Mouse (Mus musculus) liver, embryonic 11.5 days (tissue): ENCODE measurements around the gene Il22ra1. TPM values are rescaled to one million over a fixed set of nuclear protein-coding genes. Genes with fewer than 3 reads are reported as not detected.
A peak's percentile ranks its signal among the peaks of the same experiment; 100 is the strongest.

ENCODE experiments used
- ATAC-seq: fragments of 200-750 bp; cut with Nextera tagmentation; replicated peaks from 2 replicates; pipeline ENCODE4 v1.8.0; 2017; ENCODE audit warnings: moderate number of reproducible peaks, mild to moderate bottlenecking, moderate TSS enrichment, moderate library complexity; ENCODE audit not compliant: low FRiP score
- DNase-seq: peaks from one replicate; pipeline ENCODE4 v3.0.0-alpha.2; 2017; ENCODE audit warnings: low spot score
- H3K27ac ChIP-seq: fragments of 300-500 bp; sonication (generic); 2 replicates; pipeline ENCODE4 v1.5.1; 2014; ENCODE audit warnings: mild to moderate bottlenecking, low read depth, low read length, control low read depth
- H3K27me3 ChIP-seq: fragments of 300-500 bp; sonication (generic); replicated peaks from 2 replicates; pipeline ENCODE4 v1.6.1; 2014; ENCODE audit warnings: low read length, mixed read lengths; ENCODE audit not compliant: control insufficient read depth, insufficient read depth
- H3K36me3 ChIP-seq: fragments of 300-500 bp; sonication (generic); 2 replicates; pipeline ENCODE4 v1.6.1; 2014; ENCODE audit warnings: mild to moderate bottlenecking, low read length, moderate library complexity, mixed read lengths; ENCODE audit not compliant: control insufficient read depth, insufficient read depth
- H3K4me1 ChIP-seq: fragments of 300-500 bp; sonication (generic); replicated peaks from 2 replicates; pipeline ENCODE4 v1.6.1; 2014; ENCODE audit warnings: low read length, mixed read lengths; ENCODE audit not compliant: control insufficient read depth, insufficient read depth
- H3K4me2 ChIP-seq: fragments of 300-500 bp; sonication (generic); 2 replicates; pipeline ENCODE4 v1.6.1; 2014; ENCODE audit warnings: mild to moderate bottlenecking, control low read depth, moderate library complexity
- H3K4me3 ChIP-seq: fragments of 300-500 bp; sonication (generic); 2 replicates; pipeline ENCODE4 v1.5.1; 2014; ENCODE audit warnings: low read depth, low read length, control low read depth
- H3K9ac ChIP-seq: fragments of 300-500 bp; sonication (generic); 2 replicates; pipeline ENCODE4 v1.6.1; 2014; ENCODE audit warnings: low read depth, low read length, control low read depth
- H3K9me3 ChIP-seq: fragments of 300-500 bp; sonication (generic); 2 replicates; pipeline ENCODE4 v1.6.1; 2016; ENCODE audit warnings: low read length, inconsistent platforms, mixed read lengths; ENCODE audit not compliant: control insufficient read depth
- WGBS: fragments of 180-500 bp; shearing (Covaris S2); extraction: QIAGEN DNeasy Blood & Tissue Kit; methylation state at CpG from one replicate; pipeline ENCODE4 v1.1.7; 2014; 5-methylcytosine and 5-hydroxymethylcytosine counted together
- polyA plus RNA-seq: library from polyadenylated mRNA; unstranded; fragments of >200 nt; fragmentation: Nextera tagmentation; extraction: Ambion mirVana; gene quantifications from 2 replicates; pipeline ENCODE4 v1.2.1, GENCODE M21; 2014

The Il22ra1 gene
- polyA plus RNA-seq: 0.10 and 0.49 TPM in 2 replicates

DNA sequence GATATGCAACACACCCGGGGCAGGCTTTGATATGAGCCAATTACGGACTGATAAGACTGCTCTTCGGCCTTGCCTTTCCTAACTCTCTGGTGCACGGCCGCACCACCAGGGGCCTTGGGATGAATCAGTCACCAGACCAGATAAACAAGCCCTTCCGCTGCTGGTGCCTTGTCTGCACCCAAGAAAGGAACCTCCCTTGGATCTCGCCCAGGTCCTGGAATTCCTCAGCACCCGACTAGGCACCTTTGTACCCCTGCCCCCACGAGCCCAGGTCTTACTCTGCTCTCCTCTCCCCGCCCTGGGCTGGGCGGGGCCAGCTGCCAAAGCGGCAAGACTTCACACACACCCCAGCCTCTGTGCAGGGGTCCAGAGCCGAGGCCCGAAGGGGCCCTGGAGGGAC, at the start of gene Il22ra1:
Gene Il22ra1 (plus strand): TSS at position 356 of the 400 bp plus-strand sequence.
- Histone ChIP-seq H3K27me3 (no peaks in the 10 kb centered on the region; the same call in 1 of the 2 replicates), H3K9me3 (peaks cover 3% of the 10 kb centered on the region; the same call in 1 of the 2 replicates), H3K27ac (no peak within 1 kb of the TSS), H3K4me3 (peak within 1 kb of the TSS; percentile 26), H3K4me1 (peaks cover 12% of the 10 kb centered on the region), H3K4me2 (peak within 1 kb of the TSS; percentile 64), H3K9ac (peak within 1 kb of the TSS; percentile 48; the same call in 1 of the 2 replicates), H3K36me3 (no peaks in the 10 kb centered on the region)
- 21% methylated on average over 14 of the region's 14 CpGs for WGBS
- DNase-seq: no peak
- peak; percentile 51; the same call in 1 of the 2 replicates for ATAC-seq

DNA sequence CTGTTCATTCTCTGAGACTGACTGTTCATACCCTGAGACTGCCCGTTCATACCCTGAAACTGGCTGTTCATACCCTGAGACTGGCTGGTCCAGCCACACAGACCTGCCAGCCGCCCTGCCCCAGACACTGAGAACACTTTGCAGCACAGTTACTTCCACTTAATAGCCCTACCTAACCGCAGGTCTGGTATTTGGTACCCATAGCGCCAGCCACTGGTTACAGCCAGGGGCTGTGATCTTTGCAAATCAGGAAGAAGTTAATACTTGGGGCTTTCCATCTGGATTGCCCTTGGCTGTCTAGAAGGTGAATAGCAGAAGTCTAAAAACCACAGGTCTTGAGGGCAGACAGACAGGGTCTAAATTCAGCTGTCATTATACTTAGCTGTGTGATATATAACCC, 48.7 kb upstream of the Il22ra1 start:
- Histone ChIP-seq H3K4me1 (no peaks in the 10 kb centered on the region), H3K9me3 (no peaks in the 10 kb centered on the region), H3K9ac (no peak overlapping the region), H3K4me3 (no peak overlapping the region), H3K27me3 (peaks cover 12% of the 10 kb centered on the region), H3K4me2 (no peak overlapping the region), H3K27ac (no peak overlapping the region), H3K36me3 (no peaks in the 10 kb centered on the region)
- 61% methylated on average over 4 of the region's 4 CpGs for WGBS
- DNase-seq (no peak), ATAC-seq (no peak)

DNA sequence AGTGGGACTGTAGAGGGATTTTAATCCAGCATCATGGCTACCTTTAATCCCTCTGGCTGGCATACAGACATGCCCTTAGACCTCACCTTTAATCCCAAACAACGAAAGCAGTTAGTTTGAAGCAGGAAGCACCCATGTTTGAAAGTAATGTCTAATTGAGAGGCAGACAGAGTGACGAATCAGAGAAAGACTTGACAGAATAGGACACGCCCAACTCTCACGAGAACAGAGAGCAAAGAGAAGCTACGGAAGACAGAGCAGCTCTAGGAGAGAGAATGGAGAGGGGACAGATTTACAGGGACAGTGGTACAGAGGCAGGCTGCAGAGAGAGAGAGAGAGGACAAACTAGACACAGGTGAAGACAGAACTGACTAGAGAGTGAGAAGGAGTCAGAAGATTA, 46.2 kb upstream of the Il22ra1 start:
- ATAC-seq (no peak), DNase-seq (no peak)
- H3K4me3 ChIP-seq: no peak overlapping the region
- H3K9ac ChIP-seq: no peak overlapping the region
- 73% methylated on average over 5 of the region's 5 CpGs for WGBS
- H3K4me2 ChIP-seq: no peak overlapping the region
- H3K36me3 ChIP-seq: no peaks in the 10 kb centered on the region
- H3K9me3 ChIP-seq: no peaks in the 10 kb centered on the region
- H3K27ac ChIP-seq: no peak overlapping the region
- peaks cover 34% of the 10 kb centered on the region for H3K27me3 ChIP-seq
- no peaks in the 10 kb centered on the region for H3K4me1 ChIP-seq

DNA sequence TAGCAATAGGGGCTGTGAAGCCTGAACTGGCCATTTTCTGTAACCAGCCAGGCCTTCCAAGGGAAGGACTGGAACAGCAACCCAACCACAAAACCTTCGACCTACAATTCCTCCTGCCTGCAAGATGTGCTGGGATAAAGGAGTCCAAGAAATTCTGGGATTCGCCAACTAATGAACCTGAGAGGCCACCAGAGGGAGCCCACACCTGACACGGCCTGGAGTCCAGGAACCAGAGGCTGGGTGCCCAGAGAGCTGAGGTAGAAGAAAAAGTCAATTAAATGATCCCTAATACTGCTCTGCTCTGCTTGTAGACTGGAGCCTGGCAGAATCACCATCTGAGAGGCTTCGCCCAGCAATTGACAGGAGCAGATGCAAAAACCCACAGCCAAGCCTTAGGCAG, 44.4 kb upstream of the Il22ra1 start:
- ATAC-seq: no peak

DNA sequence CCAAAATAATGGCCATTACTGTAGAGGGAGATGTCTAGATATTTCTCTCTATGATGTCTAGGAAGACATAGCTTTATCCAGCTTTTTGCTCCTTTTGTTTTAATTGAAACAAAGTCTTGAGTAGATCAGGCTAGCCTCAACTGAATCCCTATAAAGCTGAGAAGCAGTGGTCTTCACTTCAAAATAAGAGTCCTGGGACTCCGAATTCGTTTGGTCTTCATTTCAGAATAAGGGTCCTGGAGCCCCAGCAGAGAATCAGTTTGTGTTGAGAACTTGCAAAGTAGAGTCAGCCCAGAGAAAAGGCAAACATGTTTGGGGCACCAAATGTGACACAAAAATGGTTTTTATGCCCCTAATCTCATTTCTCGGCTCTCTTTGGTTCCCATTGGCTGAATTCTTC, 43.2 kb upstream of the Il22ra1 start:
- H3K27me3 ChIP-seq: peaks cover 53% of the 10 kb centered on the region
- no peak for DNase-seq
- 28% methylated on average over 3 of the region's 3 CpGs for WGBS

More for the DNA sequence above, 44.4 kb upstream of the Il22ra1 start:
- Histone ChIP-seq H3K4me1 (no peaks in the 10 kb centered on the region), H3K36me3 (no peaks in the 10 kb centered on the region), H3K4me3 (no peak overlapping the region), H3K9me3 (no peaks in the 10 kb centered on the region), H3K9ac (no peak overlapping the region), H3K4me2 (no peak overlapping the region), H3K27ac (no peak overlapping the region), H3K27me3 (peaks cover 51% of the 10 kb centered on the region)
- DNase-seq: no peak
- 25% methylated on average over 4 of the region's 4 CpGs for WGBS

DNA sequence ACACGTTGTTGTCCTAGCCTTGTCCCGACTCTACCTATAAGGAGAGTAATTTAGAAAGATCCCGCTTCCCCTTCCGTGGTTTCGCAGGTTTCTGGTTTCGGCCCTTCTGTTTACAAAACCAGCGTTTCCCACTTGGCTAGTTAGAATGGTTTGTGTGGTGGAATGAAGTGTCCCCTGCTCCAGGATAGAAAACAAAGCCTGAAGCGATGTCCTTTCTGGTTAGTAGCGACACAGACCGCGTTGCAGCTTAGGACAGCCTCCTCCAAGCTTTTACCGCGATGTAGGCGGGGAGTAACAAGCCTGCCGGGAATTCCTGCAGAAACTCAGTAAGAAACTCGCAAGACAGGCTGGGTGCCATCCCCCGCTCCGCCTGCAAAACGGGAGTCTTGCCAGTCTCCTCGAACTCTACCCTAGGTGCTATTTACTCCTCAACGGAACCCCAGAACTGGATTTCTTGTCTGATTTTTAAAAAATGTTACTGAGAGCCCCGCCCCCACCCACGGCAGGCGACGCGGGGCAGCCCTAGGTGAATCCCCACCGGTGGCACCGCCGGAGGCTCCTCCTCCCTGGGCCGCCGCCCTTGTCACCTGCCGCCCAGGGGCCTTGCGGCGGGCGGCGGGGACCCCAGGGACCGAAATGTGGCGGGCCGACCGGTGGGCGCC, 41.9 kb upstream of the Il22ra1 start, which contains the start of gene Ifnlr1:
Gene Ifnlr1 (plus strand): TSS at position 382 of the 662 bp plus-strand sequence.
- 2% methylated on average over 41 of the region's 41 CpGs for WGBS
- ATAC-seq (no peak), DNase-seq (peak; percentile 51)
- Histone ChIP-seq H3K9ac (peak within 1 kb of the TSS; percentile 22; the same call in 1 of the 2 replicates), H3K27me3 (peaks cover 53% of the 10 kb centered on the region), H3K27ac (no peak within 1 kb of the TSS), H3K4me2 (peak within 1 kb of the TSS; percentile 85), H3K4me1 (no peaks in the 10 kb centered on the region), H3K36me3 (no peaks in the 10 kb centered on the region), H3K9me3 (no peaks in the 10 kb centered on the region), H3K4me3 (peak within 1 kb of the TSS; percentile 58)

More for the DNA sequence above, 43.2 kb upstream of the Il22ra1 start:
- H3K4me3 ChIP-seq: no peak overlapping the region
- no peaks in the 10 kb centered on the region for H3K9me3 ChIP-seq
- no peaks in the 10 kb centered on the region for H3K4me1 ChIP-seq
- no peak for ATAC-seq
- H3K27ac ChIP-seq: no peak overlapping the region
- H3K9ac ChIP-seq: no peak overlapping the region
- no peak overlapping the region for H3K4me2 ChIP-seq
- no peaks in the 10 kb centered on the region for H3K36me3 ChIP-seq

DNA sequence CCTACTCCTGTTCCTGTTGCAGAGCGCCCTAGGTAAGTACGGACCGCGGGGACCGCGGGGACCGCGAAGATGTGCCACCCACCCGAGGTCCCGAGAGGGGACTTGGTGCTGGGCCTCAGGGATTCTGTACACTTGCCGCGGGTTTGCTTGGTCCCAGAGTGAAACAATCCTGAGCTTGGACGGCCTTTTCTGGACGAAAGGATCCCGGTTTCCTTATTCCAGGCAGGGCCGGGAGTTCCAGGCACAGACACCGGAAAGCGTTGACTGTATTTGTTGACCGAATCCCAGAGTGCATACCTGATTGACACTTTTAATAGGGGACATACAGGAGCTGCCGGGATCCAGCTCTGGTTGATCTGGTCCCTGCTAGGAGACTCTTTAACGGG, 41.4 kb upstream of the Il22ra1 start:
- H3K27ac ChIP-seq: no peak overlapping the region
- H3K4me1 ChIP-seq: no peaks in the 10 kb centered on the region
- peak overlapping the region; percentile 22; the same call in 1 of the 2 replicates for H3K9ac ChIP-seq
- no peaks in the 10 kb centered on the region for H3K9me3 ChIP-seq
- WGBS: 3% methylated on average over 21 of the region's 21 CpGs
- ATAC-seq (no peak), DNase-seq (no peak)
- peak overlapping the region; percentile 85 for H3K4me2 ChIP-seq
- no peaks in the 10 kb centered on the region for H3K36me3 ChIP-seq
- H3K27me3 ChIP-seq: peaks cover 53% of the 10 kb centered on the region
- peak overlapping the region; percentile 58 for H3K4me3 ChIP-seq

DNA sequence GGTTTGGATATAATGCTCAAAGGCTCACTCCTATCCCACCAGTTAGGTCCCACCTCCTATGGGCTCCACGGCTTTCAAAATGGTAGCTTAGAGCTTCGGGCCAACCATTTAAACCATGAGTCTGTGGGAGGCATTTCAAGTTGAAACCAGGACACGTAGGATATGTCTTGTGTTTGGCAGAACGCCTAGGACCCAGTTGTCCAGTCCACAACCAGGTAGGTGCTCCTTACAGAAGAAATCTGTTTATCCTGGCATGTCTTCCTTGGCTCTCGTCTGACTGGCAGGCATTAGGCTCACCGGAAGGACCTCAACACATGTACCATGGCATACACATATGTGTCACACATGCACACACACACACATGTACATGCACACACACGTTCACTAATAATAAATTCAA, 38.2 kb upstream of the Il22ra1 start:
- Histone ChIP-seq H3K4me1 (no peaks in the 10 kb centered on the region), H3K4me3 (no peak overlapping the region), H3K27ac (no peak overlapping the region), H3K9ac (no peak overlapping the region), H3K36me3 (no peaks in the 10 kb centered on the region), H3K4me2 (no peak overlapping the region), H3K9me3 (no peaks in the 10 kb centered on the region), H3K27me3 (peaks cover 40% of the 10 kb centered on the region)
- ATAC-seq: no peak
- WGBS: 84% methylated on average over 7 of the region's 7 CpGs
- no peak for DNase-seq

DNA sequence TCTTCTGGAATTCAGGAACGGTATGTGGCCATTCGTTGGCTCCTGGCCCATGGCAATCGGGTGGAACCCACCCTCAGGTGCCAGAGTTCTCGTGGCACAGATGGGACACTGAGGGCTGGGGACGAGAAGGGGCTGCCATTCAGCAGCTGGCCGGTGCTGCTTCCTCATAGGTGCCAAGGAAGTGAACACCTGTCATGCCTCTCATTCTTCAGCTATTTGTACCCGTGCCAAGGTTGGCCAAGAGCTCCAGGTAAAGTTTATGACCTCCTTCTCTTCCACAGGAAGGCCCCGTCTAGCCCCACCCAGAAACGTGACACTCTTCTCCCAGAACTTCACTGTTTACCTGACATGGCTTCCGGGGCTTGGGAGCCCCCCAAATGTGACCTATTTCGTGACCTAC, 37.7 kb upstream of the Il22ra1 start:
- whole genome bisulfite sequencing: 75% methylated on average over 11 of the region's 11 CpGs

More for the DNA sequence above, 37.7 kb upstream of the Il22ra1 start:
- no peak overlapping the region for H3K27ac ChIP-seq
- no peaks in the 10 kb centered on the region for H3K4me1 ChIP-seq
- DNase-seq: no peak
- H3K4me3 ChIP-seq: no peak overlapping the region
- no peaks in the 10 kb centered on the region for H3K36me3 ChIP-seq
- ATAC-seq: no peak
- H3K27me3 ChIP-seq: peaks cover 35% of the 10 kb centered on the region
- no peak overlapping the region for H3K9ac ChIP-seq
- no peak overlapping the region for H3K4me2 ChIP-seq
- no peaks in the 10 kb centered on the region for H3K9me3 ChIP-seq
